Mouse (Mus musculus): ENCODE results near the gene Avil.

- TF ChIP-seq POLR2A (IDR thresholded peaks at IDR 0.05; ENCODE audit: borderline replicate concordance, control insufficient read depth, low read depth, low read length): no peak
- TF ChIP-seq CTCF (IDR thresholded peaks at IDR 0.05; ENCODE audit: control insufficient read depth, insufficient read depth, low read length): no peak
Observed at GRCm38 (mm10) chr10:126960496-126960895, 40.0 kb upstream of the Avil start.
